Mouse (Mus musculus) embryonic facial prominence, embryonic 12.5 days (tissue): ENCODE results near the gene Neurod6. TPM values are rescaled to one million over a fixed set of nuclear protein-coding genes. Genes with fewer than 3 reads are reported as not detected.

Experiments
- ATAC-seq: fragments of 200-750 bp; cut with Nextera tagmentation; 2 replicates; pipeline ENCODE4 v1.8.0; 2017; ENCODE audit not compliant: insufficient number of reproducible peaks, insufficient read depth, low FRiP score, low TSS enrichment
- H3K27ac ChIP-seq: fragments of 300-500 bp; sonication (generic); 2 replicates; pipeline ENCODE4 v1.5.1; 2016; ENCODE audit warnings: mild to moderate bottlenecking
- H3K27me3 ChIP-seq: fragments of 300-500 bp; sonication (generic); 2 replicates; pipeline ENCODE4 v1.6.1; 2016; ENCODE audit warnings: mild to moderate bottlenecking, moderate library complexity
- H3K36me3 ChIP-seq: fragments of 300-500 bp; sonication (generic); 2 replicates; pipeline ENCODE4 v1.6.1; 2016; ENCODE audit warnings: mild to moderate bottlenecking
- H3K4me1 ChIP-seq: fragments of 300-500 bp; sonication (generic); 2 replicates; pipeline ENCODE4 v1.6.1; 2016
- H3K4me2 ChIP-seq: fragments of 300-500 bp; sonication (generic); replicated peaks from 2 replicates; pipeline ENCODE4 v1.6.1; 2016; ENCODE audit warnings: mild to moderate bottlenecking, moderate library complexity
- H3K4me3 ChIP-seq: fragments of 300-500 bp; sonication (generic); 2 replicates; pipeline ENCODE4 v1.5.1; 2016; ENCODE audit warnings: mild to moderate bottlenecking
- H3K9ac ChIP-seq: fragments of 300-500 bp; sonication (generic); 2 replicates; pipeline ENCODE4 v1.6.1; 2016; ENCODE audit warnings: mild to moderate bottlenecking, moderate library complexity
- H3K9me3 ChIP-seq: fragments of 300-500 bp; sonication (generic); 2 replicates; pipeline ENCODE4 v1.6.1; 2016; ENCODE audit warnings: mild to moderate bottlenecking, moderate library complexity
- WGBS: fragments of 180-500 bp; shearing (Covaris S2); methylation state at CpG from one replicate; pipeline ENCODE4 v1.1.7; 2016; 5-methylcytosine and 5-hydroxymethylcytosine counted together
- polyA plus RNA-seq: library from polyadenylated mRNA; unstranded; fragments of >200 nt; fragmentation: Nextera tagmentation; extraction: Ambion mirVana; gene quantifications from 2 replicates; pipeline ENCODE4 v1.2.1, GENCODE M21; 2016

Gene Neurod6
- polyA plus RNA-seq, 1 experiment from 2014 or later: 0.52 TPM

- H3K9me3 ChIP-seq: no peaks in the 10 kb centered on the region
- ATAC-seq: no peak
- H3K4me3 ChIP-seq: no peak overlapping the region
- H3K9ac ChIP-seq: no peak overlapping the region
- H3K27ac ChIP-seq: no peak overlapping the region
- no peaks in the 10 kb centered on the region for H3K27me3 ChIP-seq
- no peaks in the 10 kb centered on the region; the same call in 1 of the 2 replicates for H3K4me1 ChIP-seq
- no peak overlapping the region for H3K4me2 ChIP-seq
- no peaks in the 10 kb centered on the region for H3K36me3 ChIP-seq
- 61% methylated on average over 1 of the region's 1 CpGs for WGBS
Measured at GRCm38 (mm10) chr6:55634662-55635061, 46.4 kb downstream of the Neurod6 start.

Other genes with a start within 250 kb of the Neurod6 start
- 4.1 and 4.2 TPM in 2 replicates for gene Adcyap1r1, start 229.3 kb downstream of the Neurod6 start, polyA plus RNA-seq
- 0.10 TPM in 1 of 2 replicates, not detected in the other for gene Itprid1, start 155.6 kb upstream of the Neurod6 start, polyA plus RNA-seq